Mouse (Mus musculus) liver, embryonic 12.5 days (tissue): ENCODE measurements around the gene Slc12a8. TPM values are rescaled to one million over a fixed set of nuclear protein-coding genes. Genes with fewer than 3 reads are reported as not detected.

Source experiments
- ATAC-seq: fragments of 200-750 bp; cut with Nextera tagmentation; 2 replicates; pipeline ENCODE4 v1.8.0; 2017; ENCODE audit warnings: moderate number of reproducible peaks, mild to moderate bottlenecking, moderate library complexity
- H3K27ac ChIP-seq: fragments of 300-500 bp; sonication (generic); 2 replicates; pipeline ENCODE4 v1.5.1; 2016; ENCODE audit warnings: mild to moderate bottlenecking
- H3K27me3 ChIP-seq: fragments of 300-500 bp; sonication (generic); replicated peaks from 2 replicates; pipeline ENCODE4 v1.6.1; 2016; ENCODE audit warnings: mild to moderate bottlenecking, moderate library complexity
- H3K36me3 ChIP-seq: fragments of 300-500 bp; sonication (generic); 2 replicates; pipeline ENCODE4 v1.6.1; 2016; ENCODE audit warnings: mild to moderate bottlenecking, moderate library complexity
- H3K4me1 ChIP-seq: fragments of 300-500 bp; sonication (generic); 2 replicates; pipeline ENCODE4 v1.6.1; 2016
- H3K4me2 ChIP-seq: fragments of 300-500 bp; sonication (generic); 2 replicates; pipeline ENCODE4 v1.6.1; 2016; ENCODE audit warnings: mild to moderate bottlenecking, moderate library complexity
- H3K4me3 ChIP-seq: fragments of 300-500 bp; sonication (generic); 2 replicates; pipeline ENCODE4 v1.5.1; 2016; ENCODE audit warnings: mild to moderate bottlenecking, moderate library complexity
- H3K9ac ChIP-seq: fragments of 300-500 bp; sonication (generic); 2 replicates; pipeline ENCODE4 v1.6.1; 2016; ENCODE audit warnings: mild to moderate bottlenecking, moderate library complexity
- H3K9me3 ChIP-seq: fragments of 300-500 bp; sonication (generic); replicated peaks from 2 replicates; pipeline ENCODE4 v1.6.1; 2016; ENCODE audit warnings: mild to moderate bottlenecking, moderate library complexity
- WGBS: fragments of 180-500 bp; shearing (Covaris S2); methylation state at CpG from one replicate; pipeline ENCODE4 v1.1.7; 2016; ENCODE audit not compliant: insufficient replicate concordance; 5-methylcytosine and 5-hydroxymethylcytosine counted together
- polyA plus RNA-seq: library from polyadenylated mRNA; unstranded; fragments of >200 nt; fragmentation: Nextera tagmentation; extraction: Ambion mirVana; gene quantifications from 2 replicates; pipeline ENCODE4 v1.2.1, GENCODE M21; 2016

The Slc12a8 gene
- polyA plus RNA-seq, 1 experiment from 2014 or later, result 0.08 TPM

- Histone ChIP-seq H3K4me1 (no peaks in the 10 kb centered on the region), H3K9ac (no peak overlapping the region), H3K4me3 (no peak overlapping the region), H3K27me3 (no peaks in the 10 kb centered on the region), H3K4me2 (no peak overlapping the region), H3K36me3 (no peaks in the 10 kb centered on the region), H3K27ac (no peak overlapping the region), H3K9me3 (no peaks in the 10 kb centered on the region)
- no peak for ATAC-seq
- WGBS, result 68% methylated on average over 2 of the region's 2 CpGs
Measured at GRCm38 (mm10) chr16:33670933-33671332, 153.8 kb downstream of the Slc12a8 start.

GRCm38 (mm10) chr16:33672188-33672587, 155.1 kb downstream of the Slc12a8 start:
- 76% methylated on average over 3 of the region's 4 CpGs for WGBS
- ATAC-seq, result no peak

GRCm38 (mm10) chr16:33672643-33673042, 155.5 kb downstream of the Slc12a8 start:
- Histone ChIP-seq H3K4me1 (no peaks in the 10 kb centered on the region), H3K9ac (no peak overlapping the region), H3K4me3 (no peak overlapping the region), H3K27me3 (peaks cover 1% of the 10 kb centered on the region; the same call in 1 of the 2 replicates), H3K36me3 (no peaks in the 10 kb centered on the region), H3K27ac (no peak overlapping the region), H3K4me2 (no peak overlapping the region), H3K9me3 (no peaks in the 10 kb centered on the region)
- 64% methylated on average over 4 of the region's 4 CpGs for WGBS
- no peak for ATAC-seq

More at GRCm38 (mm10) chr16:33672188-33672587, 155.1 kb downstream of the Slc12a8 start:
- Histone ChIP-seq H3K4me3 (no peak overlapping the region), H3K9me3 (no peaks in the 10 kb centered on the region), H3K27ac (no peak overlapping the region), H3K9ac (no peak overlapping the region), H3K27me3 (no peaks in the 10 kb centered on the region), H3K36me3 (no peaks in the 10 kb centered on the region), H3K4me2 (no peak overlapping the region), H3K4me1 (no peaks in the 10 kb centered on the region)

- 63% methylated on average over 14 of the region's 14 CpGs for WGBS
- Histone ChIP-seq H3K4me2 (no peak overlapping the region), H3K27ac (no peak overlapping the region)
Measured at GRCm38 (mm10) chr16:33673530-33674109, 156.5 kb downstream of the Slc12a8 start.

GRCm38 (mm10) chr16:33675151-33675847, 158.2 kb downstream of the Slc12a8 start:
- WGBS, result 73% methylated on average over 10 of the region's 10 CpGs
- ATAC-seq, result no peak
- Histone ChIP-seq H3K36me3 (no peaks in the 10 kb centered on the region), H3K4me1 (no peaks in the 10 kb centered on the region), H3K27ac (no peak overlapping the region), H3K9ac (no peak overlapping the region), H3K4me2 (no peak overlapping the region), H3K4me3 (no peak overlapping the region), H3K27me3 (peaks cover 21% of the 10 kb centered on the region), H3K9me3 (no peaks in the 10 kb centered on the region)

More at GRCm38 (mm10) chr16:33673530-33674109, 156.5 kb downstream of the Slc12a8 start:
- Histone ChIP-seq H3K9ac (no peak overlapping the region), H3K4me3 (no peak overlapping the region), H3K4me1 (no peaks in the 10 kb centered on the region), H3K9me3 (no peaks in the 10 kb centered on the region), H3K27me3 (peaks cover 9% of the 10 kb centered on the region), H3K36me3 (no peaks in the 10 kb centered on the region)
- ATAC-seq, result no peak

DNA sequence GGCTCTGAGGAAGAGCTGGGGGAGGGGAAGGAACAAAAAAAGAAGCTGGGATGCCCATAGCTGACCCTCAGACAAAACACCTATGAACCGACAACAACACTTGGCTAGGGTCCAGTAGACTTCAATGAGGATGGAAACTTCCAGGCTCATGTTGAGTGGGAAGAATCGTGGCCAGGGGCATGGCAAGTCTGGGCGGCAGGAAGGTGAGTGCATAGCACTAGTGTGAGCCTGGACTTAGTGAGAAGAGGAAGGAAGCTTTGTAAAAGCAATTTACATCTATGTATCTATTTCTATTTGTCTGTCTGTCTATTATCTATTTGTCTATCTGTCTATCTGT, 158.7 kb downstream of the Slc12a8 start:
- H3K4me1 ChIP-seq, result no peaks in the 10 kb centered on the region
- no peaks in the 10 kb centered on the region for H3K9me3 ChIP-seq
- 63% methylated on average over 3 of the region's 3 CpGs for WGBS
- H3K36me3 ChIP-seq, result no peaks in the 10 kb centered on the region
- H3K4me2 ChIP-seq, result no peak overlapping the region
- no peak overlapping the region for H3K4me3 ChIP-seq
- no peak overlapping the region for H3K27ac ChIP-seq
- peaks cover 22% of the 10 kb centered on the region for H3K27me3 ChIP-seq
- H3K9ac ChIP-seq, result no peak overlapping the region
- ATAC-seq, result no peak

GRCm38 (mm10) chr16:33676347-33677312, 159.5 kb downstream of the Slc12a8 start:
- Histone ChIP-seq H3K4me3 (no peak overlapping the region), H3K9ac (no peak overlapping the region), H3K36me3 (no peaks in the 10 kb centered on the region), H3K9me3 (no peaks in the 10 kb centered on the region), H3K27ac (no peak overlapping the region), H3K27me3 (peaks cover 22% of the 10 kb centered on the region), H3K4me2 (no peak overlapping the region), H3K4me1 (no peaks in the 10 kb centered on the region)
- 62% methylated on average over 7 of the region's 7 CpGs for WGBS
- no peak for ATAC-seq

DNA sequence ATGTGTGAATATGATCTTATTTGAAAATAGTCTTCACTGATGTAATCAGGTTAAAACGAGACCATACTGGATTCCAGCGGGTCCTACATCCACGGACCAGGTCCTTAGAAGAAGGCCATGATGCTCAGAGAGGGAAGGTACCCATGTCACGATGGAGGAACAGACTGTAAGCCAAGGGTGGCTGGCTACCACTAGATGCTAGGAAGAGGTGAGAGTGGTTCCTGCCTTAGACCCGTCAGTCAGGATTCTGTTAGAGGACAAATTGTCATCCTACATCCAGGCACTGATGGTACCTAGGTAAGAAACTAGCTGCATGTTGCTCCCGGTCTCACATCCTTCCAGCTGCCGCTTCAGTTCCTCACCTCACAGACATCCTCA, 160.2 kb downstream of the Slc12a8 start:
- Histone ChIP-seq H3K36me3 (no peaks in the 10 kb centered on the region), H3K4me3 (no peak overlapping the region), H3K9ac (no peak overlapping the region), H3K4me1 (no peaks in the 10 kb centered on the region), H3K4me2 (no peak overlapping the region), H3K27me3 (peaks cover 22% of the 10 kb centered on the region), H3K9me3 (no peaks in the 10 kb centered on the region), H3K27ac (no peak overlapping the region)
- ATAC-seq, result no peak
- 70% methylated on average over 7 of the region's 7 CpGs for WGBS

GRCm38 (mm10) chr16:33677901-33678300, 160.8 kb downstream of the Slc12a8 start:
- no peak overlapping the region for H3K4me3 ChIP-seq
- H3K9me3 ChIP-seq, result no peaks in the 10 kb centered on the region
- no peaks in the 10 kb centered on the region for H3K4me1 ChIP-seq
- no peak for ATAC-seq
- no peak overlapping the region for H3K9ac ChIP-seq
- H3K27ac ChIP-seq, result no peak overlapping the region
- no peaks in the 10 kb centered on the region for H3K36me3 ChIP-seq
- peaks cover 22% of the 10 kb centered on the region for H3K27me3 ChIP-seq
- no peak overlapping the region for H3K4me2 ChIP-seq
- 62% methylated on average over 5 of the region's 5 CpGs for whole genome bisulfite sequencing

DNA sequence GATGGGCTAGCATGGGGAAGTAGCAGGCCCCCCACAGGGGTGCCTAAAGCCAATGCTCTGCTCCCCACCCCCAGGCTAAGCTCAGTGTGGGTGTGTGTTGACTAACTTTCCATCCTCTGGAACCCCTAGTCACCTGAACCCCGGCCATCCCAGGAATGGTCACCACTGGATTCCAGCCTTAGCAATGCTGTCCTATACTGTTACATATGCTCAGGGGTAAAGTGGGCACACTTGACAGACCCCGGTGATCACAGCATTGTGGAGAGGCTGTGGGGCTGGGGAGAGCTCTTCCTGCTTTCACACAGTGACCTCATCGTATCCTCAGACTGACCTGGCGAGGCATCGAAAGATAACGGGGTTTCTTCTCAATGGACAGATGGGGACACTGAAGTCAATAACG, 163.1 kb downstream of the Slc12a8 start:
- ATAC-seq, result no peak
- H3K4me1 ChIP-seq, result peaks cover 14% of the 10 kb centered on the region
- H3K4me3 ChIP-seq, result no peak overlapping the region
- H3K9me3 ChIP-seq, result no peaks in the 10 kb centered on the region
- no peak overlapping the region for H3K27ac ChIP-seq
- H3K27me3 ChIP-seq, result peaks cover 22% of the 10 kb centered on the region
- no peaks in the 10 kb centered on the region for H3K36me3 ChIP-seq
- 65% methylated on average over 7 of the region's 7 CpGs for whole genome bisulfite sequencing
- no peak overlapping the region for H3K4me2 ChIP-seq
- no peak overlapping the region for H3K9ac ChIP-seq

GRCm38 (mm10) chr16:33680816-33681215, 163.7 kb downstream of the Slc12a8 start:
- Histone ChIP-seq H3K27ac (no peak overlapping the region), H3K27me3 (peaks cover 22% of the 10 kb centered on the region), H3K4me3 (no peak overlapping the region), H3K9ac (no peak overlapping the region), H3K9me3 (no peaks in the 10 kb centered on the region), H3K36me3 (no peaks in the 10 kb centered on the region), H3K4me2 (no peak overlapping the region), H3K4me1 (peaks cover 19% of the 10 kb centered on the region)
- 45% methylated on average over 10 of the region's 10 CpGs for WGBS
- ATAC-seq, result no peak

- no peak for ATAC-seq
- no peaks in the 10 kb centered on the region for H3K36me3 ChIP-seq
- no peak overlapping the region for H3K27ac ChIP-seq
- peaks cover 22% of the 10 kb centered on the region for H3K27me3 ChIP-seq
- peaks cover 28% of the 10 kb centered on the region for H3K4me1 ChIP-seq
- no peak overlapping the region for H3K4me2 ChIP-seq
- H3K9me3 ChIP-seq, result no peaks in the 10 kb centered on the region
- H3K4me3 ChIP-seq, result no peak overlapping the region
- no peak overlapping the region for H3K9ac ChIP-seq
Measured at GRCm38 (mm10) chr16:33681661-33682060, 164.5 kb downstream of the Slc12a8 start.
